9 mouse cellular contexts compared by ENCODE assay signal in the genomic region with DNA sequence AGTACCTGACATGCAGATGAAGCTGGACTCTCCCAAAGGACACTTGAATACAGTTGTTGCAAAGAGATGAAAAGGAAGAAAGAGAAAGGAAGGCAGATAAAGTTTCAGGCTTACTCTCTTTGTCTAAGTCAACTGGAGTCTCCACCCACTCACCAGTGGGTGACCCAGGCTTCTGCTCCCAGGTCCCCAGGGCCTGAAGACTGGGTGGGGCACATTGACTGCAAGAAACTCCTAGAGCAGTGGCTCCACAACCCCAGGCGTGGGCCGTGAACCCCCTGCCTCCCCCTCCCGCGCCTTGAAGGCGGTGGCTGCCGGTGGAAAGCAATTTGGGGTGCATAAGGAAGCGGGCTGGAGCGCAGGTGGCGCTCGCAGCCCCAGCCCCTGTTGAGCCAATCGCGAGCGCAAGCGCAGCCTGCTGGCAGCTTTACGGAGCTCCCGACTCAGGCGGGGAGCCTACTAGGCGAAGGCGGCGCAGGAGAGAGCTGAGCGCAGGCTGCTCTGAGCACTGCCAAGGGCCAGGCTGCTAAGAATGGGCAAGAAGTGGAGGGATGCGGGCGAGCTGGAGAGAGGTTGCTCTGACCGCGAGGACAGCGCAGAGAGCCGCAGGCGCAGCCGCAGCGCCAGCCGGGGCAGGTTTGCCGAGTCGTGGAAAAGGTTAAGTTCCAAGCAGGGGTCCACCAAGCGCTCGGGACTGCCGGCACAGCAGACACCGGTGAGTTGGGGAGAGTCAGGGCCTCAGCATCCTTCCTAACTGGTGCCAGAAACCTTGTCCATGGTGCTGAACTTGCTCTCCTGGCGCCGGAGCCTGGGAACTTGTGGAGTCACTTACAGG. TPM values are rescaled to one million over a fixed set of nuclear protein-coding genes. Genes with fewer than 3 reads are reported as not detected.
DNase-seq lines count a peak whose midpoint lies in the region; ATAC-seq and TF ChIP-seq lines count a peak whose summit lies in the region.
"Had no signal": no experiment of that assay in that cellular context is flagged by ENCODE, and none has a peak within 500 bp of the region (broad histone marks: within the 10 kb centered on the region; RNA-seq: fewer than 3 reads in every experiment).

A gene (plus strand): TSS at position 457 of the 832 bp plus-strand sequence.

- no peak within 1 kb of the TSS for H3K9ac ChIP-seq in ES-Bruce4 (ENCODE audit: low read depth, poor library complexity, severe bottlenecking)
- no peak within 1 kb of the TSS for H3K9ac ChIP-seq in embryonic facial prominence, embryonic 13.5 days
- H3K9ac ChIP-seq in heart, embryonic 16.5 days (ENCODE audit: low read length) = no peak within 1 kb of the TSS
- H3K9ac ChIP-seq in liver, embryonic 16.5 days (ENCODE audit: low read depth, low read length) = no peak within 1 kb of the TSS

- no peaks in the 10 kb centered on the region for H3K36me3 ChIP-seq in ES-Bruce4 (ENCODE audit: control insufficient read depth, insufficient read depth, low read length, poor library complexity, severe bottlenecking)
- no peaks in the 10 kb centered on the region for H3K36me3 ChIP-seq in embryonic facial prominence, embryonic 13.5 days
- H3K36me3 ChIP-seq in heart, embryonic 16.5 days (ENCODE audit: control insufficient read depth, insufficient read depth) = no peaks in the 10 kb centered on the region
- H3K36me3 ChIP-seq in liver, embryonic 16.5 days (ENCODE audit: control insufficient read depth, insufficient read depth) = no peaks in the 10 kb centered on the region

- DNase-seq in adrenal gland, postnatal 36 days = peak; percentile 52 to 60
- DNase-seq in kidney, postnatal 25 days = peak; percentile 51 to 61
- DNase-seq in ovary, postnatal 14 days (ENCODE audit: low spot score) = peak; percentile 65

- WGBS in embryonic facial prominence, embryonic 13.5 days = under 1% methylated on average over 39 of the region's 39 CpGs
- 1% methylated on average over 39 of the region's 39 CpGs for WGBS in heart, embryonic 16.5 days
- WGBS in liver, embryonic 16.5 days (ENCODE audit: insufficient replicate concordance) = 2% methylated on average over 38 of the region's 39 CpGs

- no peak within 1 kb of the TSS for H3K27ac ChIP-seq in ES-Bruce4 (ENCODE audit: insufficient read depth, low read length)
- no peak within 1 kb of the TSS for H3K27ac ChIP-seq in embryonic facial prominence, embryonic 13.5 days
- no peak within 1 kb of the TSS for H3K27ac ChIP-seq in heart, embryonic 16.5 days (ENCODE audit: low read length)
- no peak within 1 kb of the TSS for H3K27ac ChIP-seq in liver, embryonic 16.5 days (ENCODE audit: low read length)

- no peak for TF ChIP-seq CTCF in ES-Bruce4 (IDR thresholded peaks at IDR 0.05; ENCODE audit: low read depth, low read length)

- peak within 1 kb of the TSS; percentile 86 for H3K4me3 ChIP-seq in ES-Bruce4 (ENCODE audit: low read depth, low read length)
- H3K4me3 ChIP-seq in embryonic facial prominence, embryonic 13.5 days = peak within 1 kb of the TSS; percentile 36
- peak within 1 kb of the TSS; percentile 14 for H3K4me3 ChIP-seq in heart, embryonic 16.5 days (ENCODE audit: low read length)
- no peak within 1 kb of the TSS for H3K4me3 ChIP-seq in liver, embryonic 16.5 days (ENCODE audit: low read depth, low read length)
- H3K4me3 ChIP-seq: erythroblast, embryonic 14.5 days had no signal

- no peaks in the 10 kb centered on the region for H3K9me3 ChIP-seq in ES-Bruce4 (replicated peaks; ENCODE audit: control insufficient read depth, insufficient read depth, low read length, poor library complexity, severe bottlenecking)
- H3K9me3 ChIP-seq in embryonic facial prominence, embryonic 13.5 days = no peaks in the 10 kb centered on the region
- no peaks in the 10 kb centered on the region for H3K9me3 ChIP-seq in heart, embryonic 16.5 days (replicated peaks; ENCODE audit: control insufficient read depth, low read length)
- no peaks in the 10 kb centered on the region for H3K9me3 ChIP-seq in liver, embryonic 16.5 days (replicated peaks; ENCODE audit: control insufficient read depth, low read length)

- H3K27me3 ChIP-seq in ES-Bruce4 (ENCODE audit: control insufficient read depth, insufficient read depth, low read length, poor library complexity, severe bottlenecking) = no peaks in the 10 kb centered on the region
- H3K27me3 ChIP-seq in embryonic facial prominence, embryonic 13.5 days = peaks cover 17% of the 10 kb centered on the region
- H3K27me3 ChIP-seq in heart, embryonic 16.5 days (ENCODE audit: control insufficient read depth, insufficient read depth, low read length) = peaks cover 13% of the 10 kb centered on the region
- no peaks in the 10 kb centered on the region for H3K27me3 ChIP-seq in liver, embryonic 16.5 days (ENCODE audit: control insufficient read depth, insufficient read depth, low read depth, low read length)

- peak within 1 kb of the TSS; percentile 70 for H3K4me2 ChIP-seq in embryonic facial prominence, embryonic 13.5 days
- H3K4me2 ChIP-seq in heart, embryonic 16.5 days (ENCODE audit: low read depth, low read length) = peak within 1 kb of the TSS; percentile 44
- H3K4me2 ChIP-seq in liver, embryonic 16.5 days (ENCODE audit: low read depth, low read length) = no peak within 1 kb of the TSS

- peak; percentile 80 for ATAC-seq in embryonic facial prominence, embryonic 13.5 days (ENCODE audit: insufficient number of reproducible peaks, insufficient read depth, low FRiP score, low TSS enrichment, low read depth)
- ATAC-seq in heart, embryonic 16.5 days (replicated peaks; ENCODE audit: extremely low read depth, insufficient read depth, low FRiP score) = peak; percentile 90; the same call in 1 of the 2 replicates
- peak; percentile 19; the same call in 1 of the 2 replicates for ATAC-seq in liver, embryonic 16.5 days (ENCODE audit: low read depth)
- no peak for ATAC-seq in activated CD4-positive, CD25-positive, alpha-beta regulatory T cell, adult 4 months

- no peak for TF ChIP-seq POLR2A in ES-Bruce4 (IDR thresholded peaks at IDR 0.05; ENCODE audit: insufficient read depth, low read length)

- no peaks in the 10 kb centered on the region for H3K4me1 ChIP-seq in ES-Bruce4 (ENCODE audit: control insufficient read depth, insufficient read depth, low read length)
- peaks cover 9% of the 10 kb centered on the region for H3K4me1 ChIP-seq in embryonic facial prominence, embryonic 13.5 days
- no peaks in the 10 kb centered on the region for H3K4me1 ChIP-seq in heart, embryonic 16.5 days (ENCODE audit: control insufficient read depth, insufficient read depth, low read length)
- H3K4me1 ChIP-seq in liver, embryonic 16.5 days (ENCODE audit: control insufficient read depth, low read depth, low read length) = no peaks in the 10 kb centered on the region

- TF ChIP-seq EP300 in ES-Bruce4 (IDR thresholded peaks at IDR 0.05; ENCODE audit: insufficient read depth, low read depth, low read length) = no peak

RNA-seq across cellular contexts. Expression of the gene that starts here (rescaled TPM):
- 0.22 TPM in 1 of 2 replicates, not detected in the other for polyA plus RNA-seq in ES-Bruce4 (2011; ENCODE audit: insufficient read depth, insufficient read length, low read depth, missing spikeins)
- 1 to 10 TPM in 1 of 2 experiments, under 1 TPM in 1; 0.86 to 1.1 TPM for total RNA-seq in adrenal gland, postnatal 36 days (2021)
- 1.7 and 2.1 TPM in 2 replicates for polyA plus RNA-seq in embryonic facial prominence, embryonic 13.5 days (2015; fragmentation: Nextera tagmentation; extraction: Ambion mirVana)
- polyA plus RNA-seq in heart, embryonic 16.5 days (2015; fragmentation: Nextera tagmentation; extraction: Ambion mirVana) = 0.74 and 0.91 TPM in 2 replicates
- polyA plus RNA-seq in liver, embryonic 16.5 days (2015; fragmentation: Nextera tagmentation; extraction: Ambion mirVana) = 0.02 and 0.04 TPM in 2 replicates
- polyA plus RNA-seq in activated CD4-positive, CD25-positive, alpha-beta regulatory T cell, adult 4 months (2017; shearing (Covaris generic)) = under 1 TPM in 1 of 2 experiments, not detected in 1; 0.24 TPM

Comparison
In these comparisons a context has a peak if more than half of its experiments do, and no peak if none do; other contexts are left out.
1. Peak in ATAC-seq, H3K4me3 ChIP-seq and H3K4me2 ChIP-seq in heart, embryonic 16.5 days; RNA of the gene not detected or under 1 TPM.
2. Peak in ATAC-seq in liver, embryonic 16.5 days; RNA of the gene not detected or under 1 TPM.